Mouse (Mus musculus) retina, embryonic 14.5 days (tissue): ENCODE results near the gene Ybx2.

Source experiments
- DNase-seq: peaks from one replicate; pipeline ENCODE4 v3.0.0-alpha.2; 2015; ENCODE audit warnings: low spot score

The Ybx2 gene

DNA sequence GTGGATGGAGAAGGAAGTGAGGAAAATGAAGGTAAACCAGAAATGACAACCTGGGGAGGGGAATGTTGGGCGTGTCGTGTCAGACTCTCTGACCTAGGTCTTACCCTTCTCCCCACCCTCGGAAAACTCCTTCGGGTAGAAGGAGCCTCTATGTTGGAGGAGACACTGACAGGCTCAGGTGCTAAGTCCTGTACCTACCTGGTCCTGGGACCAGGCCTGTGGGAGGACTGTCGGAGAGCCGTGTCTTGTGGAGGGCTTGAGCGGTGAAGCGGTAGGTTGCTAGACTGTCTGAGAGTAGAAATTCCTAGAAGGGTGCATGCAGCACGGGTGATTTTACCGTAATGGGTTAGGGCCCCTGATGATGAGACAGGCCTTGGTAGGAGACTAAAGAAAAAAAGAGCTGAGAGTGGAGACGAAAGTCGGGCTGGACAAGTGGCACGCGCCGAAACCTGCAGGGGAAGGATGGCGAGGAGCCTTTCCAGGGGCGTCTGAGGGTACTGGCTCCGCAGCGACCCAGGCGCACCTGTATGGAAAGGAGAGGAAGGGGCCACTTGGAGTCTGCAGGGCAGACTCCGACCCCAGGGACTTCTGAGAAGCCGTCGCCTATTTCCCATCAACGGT, 29.2 kb downstream of the Ybx2 start, which contains the start of gene Cldn7:
Gene Cldn7, plus strand, starts transcription at position 130 of the 621 bp plus-strand sequence.
- no peak for DNase-seq

DNA sequence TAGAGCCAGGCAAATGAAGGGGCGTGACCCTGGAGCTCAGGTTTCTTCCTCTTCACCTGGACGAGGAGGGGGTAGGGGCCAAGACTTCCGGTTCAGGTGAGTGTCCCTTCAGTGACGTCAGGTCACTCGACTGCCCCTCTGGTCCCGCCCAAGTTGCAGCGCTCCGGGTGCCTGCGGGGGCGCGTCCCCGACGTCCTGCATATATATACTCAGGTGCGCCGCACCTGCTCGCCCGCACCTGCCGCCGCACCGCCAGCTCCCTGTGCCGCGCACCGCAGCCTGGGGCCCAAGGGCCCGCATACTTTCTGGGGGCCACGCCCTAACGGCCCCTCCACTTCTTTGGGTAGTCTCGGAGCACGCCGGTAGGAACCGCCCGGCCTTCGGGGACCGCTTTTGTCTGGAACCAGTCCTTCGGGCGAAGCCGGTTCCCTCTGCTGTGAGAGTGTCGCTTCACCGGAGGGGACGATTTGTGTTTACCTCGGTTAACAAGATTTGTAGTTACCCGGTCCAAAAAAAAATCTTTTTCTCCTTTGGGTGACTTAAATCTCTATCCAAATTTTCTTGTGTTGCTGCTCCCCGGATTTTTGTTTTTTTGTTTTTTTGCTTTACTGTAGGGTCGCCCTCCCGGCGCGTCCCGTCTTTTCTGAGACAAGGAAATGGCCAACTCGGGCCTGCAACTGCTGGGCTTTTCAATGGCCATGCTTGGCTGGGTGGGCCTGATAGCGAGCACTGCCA, 29.8 kb downstream of the Ybx2 start:
- peak; percentile 22 for DNase-seq

DNA sequence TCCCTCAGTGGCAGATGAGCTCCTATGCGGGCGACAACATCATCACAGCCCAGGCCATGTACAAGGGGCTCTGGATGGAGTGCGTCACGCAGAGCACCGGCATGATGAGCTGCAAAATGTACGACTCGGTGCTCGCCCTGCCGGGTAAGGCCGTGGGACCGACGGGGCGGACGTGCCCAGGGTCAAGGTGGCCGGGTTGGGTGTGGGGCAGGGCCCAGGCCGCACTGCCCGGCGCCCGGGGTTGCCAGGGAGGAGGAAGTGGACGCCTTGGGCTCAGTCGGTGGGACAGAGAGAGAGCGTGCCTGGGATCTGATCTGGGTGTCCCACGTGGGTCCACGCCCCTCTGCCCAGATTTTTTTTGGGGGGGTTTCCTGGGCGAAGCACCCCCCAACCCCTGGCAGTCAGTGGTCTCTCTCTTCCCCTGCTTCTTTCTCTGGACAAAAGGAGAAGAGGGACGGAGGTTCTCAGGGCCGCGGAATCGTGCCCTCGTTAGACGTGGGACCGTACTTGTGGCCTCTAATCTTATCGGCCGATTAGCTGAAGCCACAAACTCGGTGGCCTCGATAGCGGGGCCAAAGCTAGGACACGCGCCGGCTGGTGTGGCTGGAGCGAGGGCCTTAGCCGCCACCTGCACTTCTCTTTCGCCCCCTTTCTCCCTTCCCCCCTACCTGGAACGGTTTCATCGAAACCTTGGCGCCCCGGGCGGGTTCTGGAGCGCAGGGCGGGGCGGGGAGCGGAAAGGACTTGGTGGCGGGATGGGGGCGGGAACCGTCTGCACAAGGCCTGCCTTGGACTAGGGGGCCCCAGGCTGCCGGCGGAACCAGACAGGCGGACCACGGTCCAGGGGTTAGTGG, 30.6 kb downstream of the Ybx2 start:
- peak; percentile 30 for DNase-seq

DNA sequence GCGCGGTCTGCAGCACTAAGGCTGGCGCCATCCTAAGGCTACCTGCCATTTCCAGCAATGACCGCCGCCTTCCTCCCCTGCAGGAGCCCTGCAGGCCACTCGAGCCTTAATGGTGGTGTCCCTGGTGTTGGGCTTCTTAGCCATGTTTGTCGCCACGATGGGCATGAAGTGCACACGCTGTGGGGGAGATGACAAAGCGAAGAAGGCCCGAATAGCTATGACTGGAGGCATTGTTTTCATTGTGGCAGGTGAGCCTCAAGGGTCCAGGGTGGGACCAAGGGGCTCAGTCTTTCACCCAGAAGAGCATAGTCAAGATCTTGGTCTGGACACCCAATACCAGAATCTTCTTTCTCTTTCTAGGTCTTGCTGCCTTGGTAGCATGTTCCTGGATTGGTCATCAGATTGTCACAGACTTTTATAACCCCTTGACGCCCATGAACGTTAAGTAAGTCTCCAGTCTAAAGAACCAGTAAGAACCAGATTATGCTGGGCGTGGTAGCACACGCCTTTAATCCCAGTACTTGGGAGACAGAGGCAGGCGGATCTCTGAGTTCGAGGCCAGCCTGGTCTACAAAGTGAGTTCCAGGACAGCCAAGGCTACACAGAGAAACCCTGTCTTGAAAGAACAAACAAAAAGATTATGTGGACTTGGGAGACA, 31.4 kb downstream of the Ybx2 start:
- no peak for DNase-seq

DNA sequence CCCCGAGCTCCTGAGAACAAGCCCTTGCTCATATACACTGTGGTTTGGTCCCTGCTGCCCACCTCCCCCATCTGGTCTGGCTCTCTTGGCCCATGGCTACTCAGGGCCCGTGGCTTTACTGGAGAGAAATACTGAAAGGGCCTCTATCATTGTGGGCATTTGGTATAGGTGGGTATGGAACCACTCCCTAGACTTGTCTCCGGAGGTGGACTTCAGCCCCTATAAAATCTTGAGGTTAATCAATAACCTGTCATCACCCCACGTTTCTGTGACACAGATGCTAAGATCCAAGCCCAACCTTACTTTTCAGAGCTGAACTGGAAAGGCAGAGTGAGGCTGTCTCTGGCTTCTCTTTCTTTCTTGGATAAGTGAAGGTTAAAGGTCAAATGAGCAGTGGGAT, 33.2 kb downstream of the Ybx2 start:
- no peak for DNase-seq

- no peak for DNase-seq
These were observed 34.6 kb downstream of the Ybx2 start for GRCm38 (mm10) chr11:69970222-69970621.

- no peak for DNase-seq
These were observed 35.2 kb downstream of the Ybx2 start for GRCm38 (mm10) chr11:69970775-69971174.

- DNase-seq: no peak
These were observed 39.3 kb downstream of the Ybx2 start for GRCm38 (mm10) chr11:69974907-69975306.

DNA sequence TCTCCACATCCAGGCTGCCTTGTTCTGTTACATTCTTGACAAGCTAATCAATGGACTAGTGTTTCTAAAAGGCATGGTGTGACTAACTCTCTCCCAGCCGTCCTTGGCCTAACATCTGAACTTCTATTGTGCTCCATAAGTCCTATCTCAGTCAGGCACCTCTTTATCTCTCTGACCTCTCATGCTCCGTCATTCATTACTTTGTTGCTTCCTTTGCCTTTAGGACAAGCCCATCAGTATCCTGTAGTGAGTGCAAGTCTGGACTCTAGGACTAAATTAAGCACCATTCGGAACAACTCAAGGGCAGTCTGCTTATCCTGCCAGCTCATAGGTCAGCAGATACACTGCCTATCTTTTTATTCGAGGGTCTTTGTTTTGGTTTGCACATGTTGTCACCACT, 40.7 kb downstream of the Ybx2 start:
- no peak for DNase-seq

GRCm38 (mm10) chr11:69979827-69980195, 44.2 kb downstream of the Ybx2 start:
- DNase-seq: no peak

- DNase-seq: peak; percentile 99
These were observed 44.9 kb downstream of the Ybx2 start for GRCm38 (mm10) chr11:69980196-69981140.

GRCm38 (mm10) chr11:69981141-69981762, 45.7 kb downstream of the Ybx2 start, which contains the start of gene Ctdnep1:
Gene Ctdnep1 (plus strand): TSS chr11:69981156.
- DNase-seq: no peak

DNA sequence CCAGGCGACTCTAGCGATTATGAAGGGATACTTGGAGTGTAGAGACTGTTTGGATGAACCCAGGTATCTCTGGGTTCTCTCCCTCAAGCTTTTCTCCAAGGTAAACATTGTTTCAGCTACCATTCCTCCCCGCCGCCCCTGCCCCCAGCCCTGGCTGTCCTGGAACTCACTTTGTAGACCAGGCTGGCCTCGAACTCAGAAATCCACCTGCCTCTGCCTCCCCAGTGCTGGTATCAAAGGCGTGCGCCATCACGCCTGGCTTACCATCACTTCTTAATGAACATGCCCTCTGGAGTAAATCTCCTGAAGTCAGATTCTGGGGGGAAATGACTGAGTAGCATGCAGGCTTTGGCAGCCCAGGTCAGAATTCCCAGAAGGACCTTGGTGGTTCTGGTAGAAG, 46.6 kb downstream of the Ybx2 start, which contains the start of gene Elp5:
Gene Elp5, minus strand, starts transcription at position 293 of the 400 bp plus-strand sequence.
- DNase-seq: no peak

DNA sequence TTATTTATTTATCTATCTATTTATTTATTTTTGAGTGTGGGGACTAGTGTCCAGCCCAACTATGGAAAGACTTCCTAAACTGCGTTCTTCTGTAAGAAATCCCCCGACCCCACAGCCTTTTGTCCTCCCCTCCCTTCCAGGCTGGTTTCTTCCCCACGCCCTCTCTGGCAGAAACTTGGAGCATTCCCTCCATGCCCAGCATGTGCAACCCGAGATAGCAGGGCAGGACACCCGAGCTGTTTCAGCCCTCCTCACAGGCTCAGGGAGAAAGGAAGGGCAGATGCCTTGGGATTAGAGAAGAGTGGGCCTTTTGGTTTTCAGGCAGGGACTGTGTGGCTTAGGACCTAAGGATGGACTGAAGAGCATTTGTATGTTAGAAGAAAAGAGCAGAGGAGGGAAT, 47.3 kb downstream of the Ybx2 start:
- DNase-seq: no peak

- no peak for DNase-seq
These were observed 47.8 kb downstream of the Ybx2 start for GRCm38 (mm10) chr11:69983377-69983776.

DNA sequence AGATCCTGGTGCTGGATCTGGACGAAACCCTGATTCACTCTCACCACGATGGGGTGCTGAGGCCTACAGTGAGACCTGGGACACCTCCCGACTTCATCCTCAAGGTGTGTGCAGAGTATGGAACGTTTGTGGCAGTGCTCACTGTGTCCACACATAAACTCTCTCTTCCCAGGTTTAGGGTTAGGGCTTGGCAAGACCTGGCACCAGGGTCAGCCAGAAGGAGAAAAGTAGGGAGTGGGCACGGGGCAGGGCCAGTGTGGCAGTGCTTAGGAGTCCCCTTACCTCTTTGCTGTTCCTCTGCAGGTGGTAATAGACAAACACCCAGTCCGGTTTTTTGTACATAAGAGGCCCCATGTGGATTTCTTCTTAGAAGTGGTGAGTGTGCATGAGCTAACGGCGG, 48.8 kb downstream of the Ybx2 start:
- DNase-seq: no peak

DNA sequence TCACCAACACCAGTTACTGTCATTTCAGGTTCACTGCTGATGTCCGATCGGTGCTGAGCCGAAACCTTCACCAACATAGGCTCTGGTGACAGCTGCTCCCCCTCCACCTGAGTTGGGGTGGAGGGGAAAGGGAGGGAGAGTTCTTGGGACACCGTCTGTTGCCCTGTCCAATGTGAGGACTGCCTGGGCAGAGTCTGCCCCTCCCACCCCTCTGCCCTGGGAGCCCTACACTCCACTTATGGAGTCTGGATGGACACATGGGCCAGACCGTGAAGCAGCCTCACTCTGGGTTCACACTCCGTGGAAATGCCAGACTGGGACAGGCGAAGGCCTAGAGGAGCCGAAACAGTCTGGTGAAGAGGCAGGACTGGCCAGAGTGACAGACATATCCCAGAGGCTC, 54.4 kb downstream of the Ybx2 start:
- no peak for DNase-seq
